Mouse (Mus musculus) heart, postnatal 0 days (tissue): ENCODE results near the gene Sgo2a. TPM values are rescaled to one million over a fixed set of nuclear protein-coding genes. Genes with fewer than 3 reads are reported as not detected.

Experiments
- ATAC-seq: fragments of 200-750 bp; cut with Nextera tagmentation; 2 replicates; pipeline ENCODE4 v1.8.0; 2017; ENCODE audit warnings: low read depth, moderate number of reproducible peaks, moderate library complexity; ENCODE audit not compliant: insufficient read depth
- DNase-seq: peaks from one replicate; pipeline ENCODE4 v3.0.0-alpha.2; 2016; ENCODE audit warnings: low spot score
- H3K27ac ChIP-seq: fragments of 300-500 bp; sonication (generic); 2 replicates; pipeline ENCODE4 v1.5.1; 2014; ENCODE audit warnings: low read depth, mild to moderate bottlenecking
- H3K27me3 ChIP-seq: fragments of 300-500 bp; sonication (generic); 2 replicates; pipeline ENCODE4 v1.6.1; 2014; ENCODE audit warnings: low read length, mixed read lengths; ENCODE audit not compliant: control insufficient read depth, insufficient read depth
- H3K36me3 ChIP-seq: fragments of 300-500 bp; sonication (generic); replicated peaks from 2 replicates; pipeline ENCODE4 v1.6.1; 2014; ENCODE audit warnings: low read length, mixed read lengths; ENCODE audit not compliant: control insufficient read depth, insufficient read depth
- H3K4me1 ChIP-seq: fragments of 300-500 bp; sonication (generic); 2 replicates; pipeline ENCODE4 v1.6.1; 2014; ENCODE audit warnings: antibody characterized with exemption; ENCODE audit not compliant: control insufficient read depth, insufficient read depth
- H3K4me2 ChIP-seq: fragments of 300-500 bp; sonication (generic); 2 replicates; pipeline ENCODE4 v1.6.1; 2014; ENCODE audit warnings: low read depth, mild to moderate bottlenecking, low read length, moderate library complexity
- H3K4me3 ChIP-seq: fragments of 300-500 bp; sonication (generic); 2 replicates; pipeline ENCODE4 v1.5.1; 2014; ENCODE audit warnings: low read depth, low read length
- H3K9ac ChIP-seq: fragments of 300-500 bp; sonication (generic); replicated peaks from 2 replicates; pipeline ENCODE4 v1.6.1; 2014; ENCODE audit warnings: low read depth, low read length, mixed read lengths
- H3K9me3 ChIP-seq: fragments of 300-500 bp; sonication (generic); replicated peaks from 2 replicates; pipeline ENCODE4 v1.6.1; 2016; ENCODE audit warnings: low read length; ENCODE audit not compliant: control insufficient read depth
- CTCF ChIP-seq: IDR thresholded peaks from 2 replicates; pipeline ENCODE4 v1.5.1; 2016; ENCODE audit warnings: antibody characterized with exemption, control low read depth, low read depth
- EP300 ChIP-seq: IDR thresholded peaks from 2 replicates; pipeline ENCODE4 v1.6.1; 2016; ENCODE audit warnings: antibody characterized with exemption, low read depth
- WGBS: fragments of 180-500 bp; shearing (Covaris S2); extraction: QIAGEN DNeasy Blood & Tissue Kit; methylation state at CpG from one replicate; pipeline ENCODE4 v1.1.7; 2014; 5-methylcytosine and 5-hydroxymethylcytosine counted together
- polyA plus RNA-seq: library from polyadenylated mRNA; unstranded; fragments of >200 nt; fragmentation: Nextera tagmentation; extraction: Ambion mirVana; gene quantifications from 2 replicates; pipeline ENCODE4 v1.2.1, GENCODE M21; 2015
- total RNA-seq: library from RNA; depleted of rRNA; stranded (reverse); fragments of >200 nt; gene quantifications from 2 replicates; pipeline ENCODE4 v1.2.3, GENCODE M21; 2014; ENCODE audit warnings: low replicate concordance; rRNA removed

Gene Sgo2a
- total and polyA plus RNA-seq, 2 experiments from 2014 or later, result 6.9 to 11.4 TPM

- Histone ChIP-seq H3K4me1 (no peaks in the 10 kb centered on the region), H3K9me3 (no peaks in the 10 kb centered on the region), H3K4me2 (no peak overlapping the region), H3K36me3 (no peaks in the 10 kb centered on the region), H3K27ac (no peak overlapping the region), H3K4me3 (no peak overlapping the region), H3K9ac (no peak overlapping the region), H3K27me3 (no peaks in the 10 kb centered on the region)
- TF ChIP-seq EP300 (no peak), CTCF (no peak)
- DNase-seq, result no peak
- ATAC-seq, result no peak
- 87% methylated on average over 11 of the region's 11 CpGs for WGBS
These were observed 74.3 kb downstream of the Sgo2a start for GRCm38 (mm10) chr1:58070091-58070490.

- Histone ChIP-seq H3K27me3 (no peaks in the 10 kb centered on the region), H3K4me3 (no peak overlapping the region), H3K9me3 (no peaks in the 10 kb centered on the region), H3K36me3 (no peaks in the 10 kb centered on the region), H3K9ac (no peak overlapping the region), H3K27ac (no peak overlapping the region), H3K4me1 (no peaks in the 10 kb centered on the region), H3K4me2 (no peak overlapping the region)
- TF ChIP-seq CTCF, result no peak
- no peak for TF ChIP-seq EP300
- no peak for DNase-seq
- 62% methylated on average over 9 of the region's 9 CpGs for WGBS
- ATAC-seq, result no peak
These were observed 75.2 kb downstream of the Sgo2a start for GRCm38 (mm10) chr1:58071006-58071405.

GRCm38 (mm10) chr1:58071509-58071908, 75.7 kb downstream of the Sgo2a start:
- H3K4me2 ChIP-seq, result no peak overlapping the region
- H3K9ac ChIP-seq, result no peak overlapping the region
- H3K4me1 ChIP-seq, result no peaks in the 10 kb centered on the region
- ATAC-seq (no peak), DNase-seq (no peak)
- WGBS, result 72% methylated on average over 1 of the region's 1 CpGs
- no peak for TF ChIP-seq CTCF
- no peak for TF ChIP-seq EP300
- H3K27ac ChIP-seq, result no peak overlapping the region
- H3K36me3 ChIP-seq, result no peaks in the 10 kb centered on the region
- no peak overlapping the region for H3K4me3 ChIP-seq
- H3K9me3 ChIP-seq, result no peaks in the 10 kb centered on the region
- no peaks in the 10 kb centered on the region for H3K27me3 ChIP-seq

- Histone ChIP-seq H3K4me2 (no peak overlapping the region), H3K27me3 (no peaks in the 10 kb centered on the region), H3K4me3 (no peak overlapping the region), H3K9ac (no peak overlapping the region), H3K27ac (no peak overlapping the region), H3K9me3 (no peaks in the 10 kb centered on the region), H3K36me3 (no peaks in the 10 kb centered on the region), H3K4me1 (no peaks in the 10 kb centered on the region)
- ATAC-seq (no peak), DNase-seq (no peak)
- WGBS, result 71% methylated on average over 2 of the region's 2 CpGs
- no peak for TF ChIP-seq EP300
These were observed 76.6 kb downstream of the Sgo2a start for GRCm38 (mm10) chr1:58072416-58072815.

- Histone ChIP-seq H3K4me3 (no peak overlapping the region), H3K4me1 (no peaks in the 10 kb centered on the region), H3K27ac (no peak overlapping the region), H3K4me2 (no peak overlapping the region), H3K36me3 (no peaks in the 10 kb centered on the region), H3K9ac (no peak overlapping the region), H3K9me3 (no peaks in the 10 kb centered on the region), H3K27me3 (no peaks in the 10 kb centered on the region)
- DNase-seq (no peak), ATAC-seq (no peak)
- TF ChIP-seq EP300 (no peak), CTCF (no peak)
- WGBS, result 71% methylated on average over 12 of the region's 12 CpGs
These were observed 77.4 kb downstream of the Sgo2a start for GRCm38 (mm10) chr1:58072991-58073730.

- no peaks in the 10 kb centered on the region for H3K9me3 ChIP-seq
- no peak for ATAC-seq
- no peak for DNase-seq
- H3K4me3 ChIP-seq, result no peak overlapping the region
- TF ChIP-seq EP300 (no peak), CTCF (no peak)
- H3K4me1 ChIP-seq, result no peaks in the 10 kb centered on the region
- no peak overlapping the region for H3K27ac ChIP-seq
- H3K9ac ChIP-seq, result no peak overlapping the region
- no peak overlapping the region for H3K4me2 ChIP-seq
- no peaks in the 10 kb centered on the region for H3K27me3 ChIP-seq
- WGBS, result 83% methylated on average over 2 of the region's 2 CpGs
- H3K36me3 ChIP-seq, result no peaks in the 10 kb centered on the region
These were observed 78.5 kb downstream of the Sgo2a start for GRCm38 (mm10) chr1:58074266-58074665.

Other genes with a start within 250 kb of the Sgo2a start
- 12.5 and 14.1 TPM in 2 replicates for gene Spats2l, start 221.8 kb upstream of the Sgo2a start, total RNA-seq
- 48.7 and 50.6 TPM in 2 replicates for gene Spats2l, start 221.8 kb upstream of the Sgo2a start, polyA plus RNA-seq
- gene Kctd18, start 23.0 kb downstream of the Sgo2a start, total RNA-seq, result 8.9 and 13.6 TPM in 2 replicates
- 7.6 and 7.8 TPM in 2 replicates for gene Kctd18, start 23.0 kb downstream of the Sgo2a start, polyA plus RNA-seq
- gene Aox1, start 34.0 kb downstream of the Sgo2a start, total RNA-seq, result 1.6 and 2.4 TPM in 2 replicates
- 1.1 and 1.2 TPM in 2 replicates for gene Aox1, start 34.0 kb downstream of the Sgo2a start, polyA plus RNA-seq
- not detected in 2 replicates for gene Aox3, start 117.2 kb downstream of the Sgo2a start, total RNA-seq
- gene Aox3, start 117.2 kb downstream of the Sgo2a start, polyA plus RNA-seq, result 0.12 and 0.54 TPM in 2 replicates
- gene Aox4, start 214.4 kb downstream of the Sgo2a start, total RNA-seq, result not detected in 2 replicates
- gene Aox4, start 214.4 kb downstream of the Sgo2a start, polyA plus RNA-seq, result not detected in 2 replicates